Mouse (Mus musculus) forebrain, embryonic 14.5 days (tissue): Measurements from ENCODE around the gene Tns1. TPM values are rescaled to one million over a fixed set of nuclear protein-coding genes. Genes with fewer than 3 reads are reported as not detected.
A peak's percentile ranks its signal among the peaks of the same experiment; 100 is the strongest.
"Not testable (repeated sequence)": the region's sequence is repeated elsewhere in the genome, so short reads cannot be mapped to it uniquely, and the experiment has no call there.

Source experiments
- ATAC-seq: fragments of 200-750 bp; cut with Nextera tagmentation; 2 replicates; pipeline ENCODE4 v1.8.0; 2017; ENCODE audit warnings: mild to moderate bottlenecking, moderate library complexity
- DNase-seq: peaks from one replicate; pipeline ENCODE4 v3.0.0-alpha.2; 2015; ENCODE audit warnings: low spot score
- H3K27ac ChIP-seq: fragments of 300-500 bp; sonication (generic); 2 replicates; pipeline ENCODE4 v1.5.1; 2014; ENCODE audit warnings: low read depth, mild to moderate bottlenecking, control low read depth, low read length, moderate library complexity
- H3K27me3 ChIP-seq: fragments of 300-500 bp; sonication (generic); replicated peaks from 2 replicates; pipeline ENCODE4 v1.6.1; 2014; ENCODE audit warnings: low read length, control low read depth, mixed read lengths; ENCODE audit not compliant: control insufficient read depth, insufficient read depth
- H3K36me3 ChIP-seq: fragments of 300-500 bp; sonication (generic); 2 replicates; pipeline ENCODE4 v1.6.1; 2014; ENCODE audit warnings: low read length, control low read depth; ENCODE audit not compliant: control insufficient read depth, insufficient read depth
- H3K4me1 ChIP-seq: fragments of 300-500 bp; sonication (generic); 2 replicates; pipeline ENCODE4 v1.6.1; 2014; ENCODE audit warnings: antibody characterized with exemption, low read length, control low read depth; ENCODE audit not compliant: control insufficient read depth, insufficient read depth
- H3K4me2 ChIP-seq: fragments of 300-500 bp; sonication (generic); 2 replicates; pipeline ENCODE4 v1.6.1; 2014; ENCODE audit warnings: mild to moderate bottlenecking, control low read depth, low read length
- H3K4me3 ChIP-seq: fragments of 300-500 bp; sonication (generic); 2 replicates; pipeline ENCODE4 v1.5.1; 2014; ENCODE audit warnings: low read depth, low read length, control low read depth
- H3K9ac ChIP-seq: fragments of 300-500 bp; sonication (generic); 2 replicates; pipeline ENCODE4 v1.6.1; 2014; ENCODE audit warnings: mild to moderate bottlenecking, low read length, control low read depth, moderate library complexity
- H3K9me3 ChIP-seq: fragments of 300-500 bp; sonication (generic); replicated peaks from 2 replicates; pipeline ENCODE4 v1.6.1; 2016; ENCODE audit warnings: low read length, control low read depth, mixed read lengths; ENCODE audit not compliant: control insufficient read depth
- WGBS: fragments of 180-500 bp; shearing (Covaris S2); extraction: QIAGEN DNeasy Blood & Tissue Kit; methylation state at CpG from one replicate; pipeline ENCODE4 v1.1.7; 2014; 5-methylcytosine and 5-hydroxymethylcytosine counted together
- polyA plus RNA-seq: library from polyadenylated mRNA; unstranded; fragments of >200 nt; fragmentation: Nextera tagmentation; extraction: Ambion mirVana; gene quantifications from 2 replicates; pipeline ENCODE4 v1.2.1, GENCODE M21; 2014

Tns1 gene
- 7.7 and 9.4 TPM in 2 replicates for polyA plus RNA-seq

DNA sequence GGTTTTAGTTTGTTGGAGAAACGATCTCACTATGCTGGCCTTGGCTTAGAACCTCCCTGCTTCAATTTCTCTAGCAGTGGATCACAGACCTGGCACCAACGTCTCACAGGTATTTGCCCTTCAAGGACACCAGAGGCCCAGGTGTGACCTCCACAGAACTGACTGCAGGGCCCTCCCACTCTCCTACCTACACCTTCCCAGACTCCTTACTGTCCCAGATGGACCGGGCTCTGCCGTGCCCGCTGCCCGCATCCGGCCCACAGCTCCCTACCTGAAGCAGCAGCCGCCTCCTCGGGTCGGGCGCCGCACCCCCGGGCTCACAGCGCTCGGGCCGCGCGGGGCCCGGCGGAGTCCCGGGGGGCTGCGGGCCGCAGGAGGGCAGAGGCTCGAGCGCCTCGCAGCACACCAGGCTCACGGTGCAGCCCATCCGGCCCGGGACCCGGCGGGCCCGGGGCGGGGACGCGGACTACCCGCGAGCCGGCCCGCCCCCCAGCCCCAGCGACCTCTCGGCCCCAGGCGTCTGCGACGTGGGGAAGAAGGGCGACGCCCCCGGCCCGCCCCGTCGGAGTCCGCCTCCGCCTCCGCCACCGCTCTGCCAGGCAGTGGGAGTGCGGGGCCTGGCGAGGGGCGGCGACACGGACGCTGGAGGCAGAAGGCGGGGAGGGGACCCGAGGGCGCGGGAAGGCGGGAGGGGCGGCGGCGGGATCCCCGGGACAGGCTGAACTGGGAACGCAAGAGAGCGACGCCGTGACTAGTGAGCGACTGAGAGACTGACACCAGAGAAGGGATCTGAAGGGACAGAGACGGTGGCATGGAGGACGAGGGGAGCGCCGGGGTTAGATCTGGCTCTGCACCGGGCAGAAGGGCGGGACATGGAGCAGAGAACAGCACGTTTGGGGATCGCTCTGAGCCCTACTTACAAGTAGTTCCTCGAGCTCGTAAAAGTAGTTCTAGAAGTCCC, at the start of gene Tns1:
TSS of gene Tns1 (minus strand) at position 429 of the 961 bp plus-strand sequence.
- H3K4me3 ChIP-seq = peak within 1 kb of the TSS; percentile 46
- ATAC-seq (peak; percentile 65), DNase-seq (peak; percentile 62)
- no peaks in the 10 kb centered on the region for H3K27me3 ChIP-seq
- WGBS = 1% methylated on average over 83 of the region's 84 CpGs
- H3K9ac ChIP-seq = peak within 1 kb of the TSS; percentile 67
- H3K4me1 ChIP-seq = peaks cover 11% of the 10 kb centered on the region; the same call in 1 of the 2 replicates
- no peaks in the 10 kb centered on the region for H3K9me3 ChIP-seq
- peak within 1 kb of the TSS; percentile 87 for H3K4me2 ChIP-seq
- H3K27ac ChIP-seq = no peak within 1 kb of the TSS
- H3K36me3 ChIP-seq = no peaks in the 10 kb centered on the region

GRCm38 (mm10) chr1:74172722-74173121, 48.5 kb upstream of the Tns1 start:
- no peaks in the 10 kb centered on the region for H3K36me3 ChIP-seq
- no peak overlapping the region for H3K27ac ChIP-seq
- H3K4me1 ChIP-seq = no peaks in the 10 kb centered on the region
- no peak for ATAC-seq
- H3K4me3 ChIP-seq = no peak overlapping the region
- H3K9ac ChIP-seq = no peak overlapping the region
- DNase-seq = no peak
- H3K27me3 ChIP-seq = no peaks in the 10 kb centered on the region
- 92% methylated on average over 3 of the region's 3 CpGs for WGBS
- H3K9me3 ChIP-seq = no peaks in the 10 kb centered on the region
- H3K4me2 ChIP-seq = no peak overlapping the region

DNA sequence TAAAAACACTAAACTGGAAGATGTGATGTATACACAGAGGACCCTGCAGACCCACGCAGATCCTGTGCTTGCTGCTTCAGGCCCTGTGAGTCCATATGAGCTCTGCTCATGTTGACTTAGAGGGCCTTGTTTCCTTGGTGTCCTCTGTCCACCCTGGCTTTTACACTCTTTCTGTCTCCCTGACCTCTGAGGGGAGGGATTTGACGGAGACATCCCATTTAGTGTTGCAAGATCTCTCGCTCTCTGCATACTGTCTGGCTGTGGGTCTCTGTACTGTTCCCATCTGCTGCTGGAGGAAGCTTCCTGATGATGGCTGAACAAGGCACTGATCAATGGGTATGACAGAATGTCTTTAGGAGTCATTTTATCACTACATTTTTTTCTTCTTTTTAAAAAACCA, 45.5 kb upstream of the Tns1 start:
- WGBS = 90% methylated on average over 3 of the region's 3 CpGs
- ATAC-seq = no peak
- no peak for DNase-seq
- Histone ChIP-seq H3K4me3 (no peak overlapping the region), H3K9ac (no peak overlapping the region), H3K4me2 (no peak overlapping the region), H3K27me3 (no peaks in the 10 kb centered on the region), H3K36me3 (no peaks in the 10 kb centered on the region), H3K4me1 (no peaks in the 10 kb centered on the region), H3K27ac (no peak overlapping the region), H3K9me3 (no peaks in the 10 kb centered on the region)

DNA sequence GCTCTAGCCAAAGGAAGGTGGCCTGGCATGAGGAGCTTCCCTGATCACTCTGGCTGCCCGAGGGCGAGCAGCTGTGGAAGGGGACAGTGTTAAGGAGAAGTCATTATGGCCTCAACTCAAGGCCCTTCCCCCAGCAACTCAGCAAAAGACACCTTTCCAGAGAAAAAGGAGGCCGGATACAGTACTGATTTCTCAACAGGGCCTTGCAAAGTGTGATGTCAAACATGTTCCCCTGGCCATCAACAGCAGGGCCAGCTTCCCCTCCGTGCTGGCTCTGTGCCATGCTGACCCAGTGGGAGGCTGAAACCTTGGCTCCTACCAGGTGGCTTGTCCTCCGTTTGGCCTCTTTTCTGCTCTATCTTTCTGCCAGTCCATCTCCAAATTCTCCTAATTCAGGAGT, 42.9 kb upstream of the Tns1 start:
- DNase-seq = no peak
- WGBS = 86% methylated on average over 5 of the region's 5 CpGs
- no peaks in the 10 kb centered on the region for H3K4me1 ChIP-seq
- no peaks in the 10 kb centered on the region for H3K27me3 ChIP-seq
- H3K9me3 ChIP-seq = no peaks in the 10 kb centered on the region
- H3K9ac ChIP-seq = no peak overlapping the region
- H3K36me3 ChIP-seq = no peaks in the 10 kb centered on the region
- H3K4me3 ChIP-seq = no peak overlapping the region
- H3K27ac ChIP-seq = no peak overlapping the region
- H3K4me2 ChIP-seq = no peak overlapping the region
- ATAC-seq = no peak

DNA sequence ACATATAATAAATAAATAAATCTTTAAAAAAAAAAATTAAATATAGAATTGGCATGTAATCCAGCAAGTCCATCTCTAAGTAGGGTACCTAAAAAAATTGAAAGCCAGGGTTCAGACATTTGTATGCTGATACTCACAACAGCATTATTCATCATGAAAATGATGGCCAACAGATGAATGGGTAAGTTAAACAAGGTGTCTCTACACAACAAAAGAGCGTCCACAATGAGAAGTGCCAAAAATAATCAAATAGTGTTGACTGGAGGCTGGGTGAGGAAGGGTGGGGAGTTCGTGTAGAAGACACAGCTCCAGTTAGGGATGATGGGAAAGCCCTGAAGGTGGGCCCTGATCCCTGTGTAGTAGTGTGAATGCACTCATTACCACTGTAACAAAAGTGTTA, 35.8 kb upstream of the Tns1 start:
- ATAC-seq (no peak), DNase-seq (no peak)
- H3K4me2 ChIP-seq = no peak overlapping the region
- no peak overlapping the region for H3K27ac ChIP-seq
- H3K4me1 ChIP-seq = no peaks in the 10 kb centered on the region
- H3K4me3 ChIP-seq = no peak overlapping the region
- no peak overlapping the region for H3K9ac ChIP-seq
- no peaks in the 10 kb centered on the region for H3K36me3 ChIP-seq
- 78% methylated on average over 2 of the region's 2 CpGs for WGBS
- H3K9me3 ChIP-seq = no peaks in the 10 kb centered on the region
- no peaks in the 10 kb centered on the region for H3K27me3 ChIP-seq

- not testable (repeated sequence) for H3K4me3 ChIP-seq, H3K9ac ChIP-seq, H3K4me1 ChIP-seq, H3K27me3 ChIP-seq, H3K9me3 ChIP-seq, H3K4me2 ChIP-seq, ATAC-seq, H3K36me3 ChIP-seq, H3K27ac ChIP-seq, DNase-seq
- WGBS = 82% methylated on average over 4 of the region's 5 CpGs
Observed at GRCm38 (mm10) chr1:74159613-74160012, 35.4 kb upstream of the Tns1 start.

DNA sequence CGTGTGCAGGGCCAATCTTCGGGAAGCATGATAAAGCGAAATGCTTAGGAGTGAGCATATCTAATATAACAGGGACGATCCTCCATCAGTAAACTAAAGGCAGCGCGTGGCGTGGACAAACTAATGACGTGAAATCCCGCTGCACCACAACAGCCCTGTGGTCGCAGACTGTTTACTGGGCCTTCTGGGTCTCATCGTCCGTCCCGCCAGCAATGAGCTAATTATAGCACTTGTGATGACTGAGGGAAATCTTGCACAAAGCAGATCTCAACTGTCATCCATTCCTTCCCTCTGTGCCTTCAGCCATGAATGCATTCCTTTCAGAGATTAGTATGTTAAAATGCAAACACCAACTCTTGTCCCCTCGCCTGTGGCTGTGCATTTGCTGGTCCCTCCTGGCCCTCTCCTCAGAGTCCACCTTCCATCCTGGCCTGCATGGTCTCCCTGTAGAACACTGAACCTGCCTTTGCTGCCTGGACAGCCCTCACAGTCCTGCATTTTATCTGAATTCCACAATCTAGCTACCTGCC, 32.2 kb upstream of the Tns1 start:
- 63% methylated on average over 14 of the region's 14 CpGs for WGBS
- no peak overlapping the region for H3K9ac ChIP-seq
- H3K27me3 ChIP-seq = no peaks in the 10 kb centered on the region
- no peak overlapping the region for H3K4me2 ChIP-seq
- no peaks in the 10 kb centered on the region for H3K9me3 ChIP-seq
- H3K4me1 ChIP-seq = no peaks in the 10 kb centered on the region
- ATAC-seq (no peak), DNase-seq (no peak)
- H3K27ac ChIP-seq = no peak overlapping the region
- no peaks in the 10 kb centered on the region for H3K36me3 ChIP-seq
- H3K4me3 ChIP-seq = no peak overlapping the region

- no peaks in the 10 kb centered on the region for H3K9me3 ChIP-seq
- ATAC-seq = no peak
- H3K4me3 ChIP-seq = no peak overlapping the region
- no peak overlapping the region for H3K9ac ChIP-seq
- H3K27me3 ChIP-seq = no peaks in the 10 kb centered on the region
- WGBS = 96% methylated on average over 6 of the region's 6 CpGs
- H3K4me2 ChIP-seq = no peak overlapping the region
- H3K36me3 ChIP-seq = no peaks in the 10 kb centered on the region
- no peak overlapping the region for H3K27ac ChIP-seq
- H3K4me1 ChIP-seq = no peaks in the 10 kb centered on the region
- no peak for DNase-seq
Observed at GRCm38 (mm10) chr1:74155435-74156012, 31.3 kb upstream of the Tns1 start.
